Mouse (Mus musculus) intestine, embryonic 15.5 days (tissue): ENCODE measurements at regions not wholly inside any gene's neighbourhood (a gene's known extent, or its start where the extent isn't known, plus 50 kb on each side); places are given as distances from the start of the nearest gene placed in this dataset.

ENCODE experiments used
- ATAC-seq: fragments of 200-750 bp; cut with Nextera tagmentation; 2 replicates; pipeline ENCODE4 v1.8.0; 2017; ENCODE audit warnings: moderate TSS enrichment, moderate library complexity
- H3K27ac ChIP-seq: fragments of 300-500 bp; sonication (generic); 2 replicates; pipeline ENCODE4 v1.5.1; 2015; ENCODE audit warnings: mild to moderate bottlenecking, inconsistent platforms
- H3K27me3 ChIP-seq: fragments of 300-500 bp; sonication (generic); replicated peaks from 2 replicates; pipeline ENCODE4 v1.6.1; 2015; ENCODE audit warnings: inconsistent platforms
- H3K36me3 ChIP-seq: fragments of 300-500 bp; sonication (generic); 2 replicates; pipeline ENCODE4 v1.6.1; 2015; ENCODE audit warnings: inconsistent platforms
- H3K4me1 ChIP-seq: fragments of 300-500 bp; sonication (generic); replicated peaks from 2 replicates; pipeline ENCODE4 v1.6.1; 2015; ENCODE audit warnings: inconsistent platforms
- H3K4me2 ChIP-seq: fragments of 300-500 bp; sonication (generic); replicated peaks from 2 replicates; pipeline ENCODE4 v1.6.1; 2015; ENCODE audit warnings: mild to moderate bottlenecking, inconsistent platforms
- H3K4me3 ChIP-seq: fragments of 300-500 bp; sonication (generic); replicated peaks from 2 replicates; pipeline ENCODE4 v1.5.1; 2015; ENCODE audit warnings: inconsistent platforms
- H3K9ac ChIP-seq: fragments of 300-500 bp; sonication (generic); 2 replicates; pipeline ENCODE4 v1.6.1; 2015; ENCODE audit warnings: inconsistent platforms
- H3K9me3 ChIP-seq: fragments of 300-500 bp; sonication (generic); 2 replicates; pipeline ENCODE4 v1.6.1; 2016; ENCODE audit warnings: inconsistent platforms
- WGBS: fragments of 180-500 bp; shearing (Covaris S2); methylation state at CpG from one replicate; pipeline ENCODE4 v1.1.7; 2015; 5-methylcytosine and 5-hydroxymethylcytosine counted together

DNA sequence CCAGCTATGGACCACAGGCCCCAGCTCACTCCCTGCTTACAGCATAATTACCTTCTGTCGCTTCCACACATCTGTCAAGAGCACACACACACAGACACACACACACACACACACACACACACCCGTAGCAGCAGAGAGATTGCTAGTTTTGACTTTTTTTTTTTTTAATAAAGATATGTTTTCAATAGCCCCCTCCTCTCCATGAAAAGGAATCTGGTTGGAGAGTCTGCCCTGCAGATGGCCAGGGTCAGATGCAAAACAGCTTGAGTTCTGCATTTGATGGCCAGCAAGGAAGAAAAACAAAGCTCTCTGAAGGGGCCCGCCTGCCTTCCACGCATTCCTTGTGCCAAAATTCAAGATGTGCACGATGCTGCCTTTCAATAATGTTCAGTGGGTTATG, 99.8 kb upstream of the Castor2 start:
- Histone ChIP-seq H3K9me3 (no peaks in the 10 kb centered on the region), H3K4me3 (no peak overlapping the region), H3K27ac (no peak overlapping the region), H3K36me3 (no peaks in the 10 kb centered on the region), H3K4me1 (0 out of 2 replicates have a peak, but pooled peaks cover 2% of the 10 kb centered on the region), H3K9ac (no peak overlapping the region), H3K27me3 (no peaks in the 10 kb centered on the region), H3K4me2 (no peak overlapping the region)
- WGBS: 17% methylated on average over 5 of the region's 5 CpGs
- ATAC-seq: no peak

DNA sequence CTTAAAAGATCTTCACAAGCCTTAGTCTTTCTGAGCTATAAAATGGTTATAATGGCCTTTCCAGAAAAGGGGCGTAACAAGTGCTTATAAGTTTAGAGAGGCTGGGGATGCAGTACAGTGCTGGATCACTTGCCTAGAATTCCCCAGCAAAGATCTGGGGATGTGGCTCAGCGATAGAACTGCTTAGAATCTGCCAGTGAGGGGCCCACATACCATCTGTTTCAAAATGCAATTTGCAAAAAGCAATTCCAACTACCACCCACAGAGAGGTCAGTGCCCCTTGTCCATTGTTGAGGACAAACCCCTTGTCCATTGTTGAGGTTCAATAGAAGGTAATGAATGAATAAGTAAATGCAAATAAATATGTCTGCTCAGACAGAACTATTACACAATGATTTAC, 107.5 kb upstream of the Castor2 start:
- 68% methylated on average over 2 of the region's 2 CpGs for WGBS
- H3K36me3 ChIP-seq: no peaks in the 10 kb centered on the region
- H3K4me1 ChIP-seq: no peaks in the 10 kb centered on the region
- H3K4me3 ChIP-seq: no peak overlapping the region
- no peaks in the 10 kb centered on the region for H3K27me3 ChIP-seq
- H3K9ac ChIP-seq: no peak overlapping the region
- no peak overlapping the region for H3K4me2 ChIP-seq
- no peaks in the 10 kb centered on the region for H3K9me3 ChIP-seq
- H3K27ac ChIP-seq: no peak overlapping the region
- no peak for ATAC-seq

DNA sequence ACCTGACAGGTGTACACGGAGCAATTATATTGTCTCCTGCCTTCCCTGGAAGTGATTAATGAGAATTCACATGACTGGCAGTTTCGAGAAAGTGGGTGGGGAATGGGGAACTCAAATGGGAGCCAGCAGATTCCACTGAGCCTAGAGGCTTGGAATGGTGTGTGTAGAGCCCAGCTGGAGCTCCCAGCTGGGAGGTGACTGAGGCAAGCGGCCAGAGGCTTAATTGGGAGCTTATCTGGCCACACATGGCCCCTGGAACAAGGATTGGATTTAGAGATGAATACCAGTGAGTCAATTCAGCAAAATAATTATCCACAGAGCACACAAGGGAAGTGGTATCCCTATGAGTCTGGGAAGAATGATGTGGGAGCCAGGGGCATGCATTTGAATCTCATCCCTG, 108.0 kb upstream of the Castor2 start:
- 42% methylated on average over 3 of the region's 3 CpGs for WGBS
- no peak overlapping the region for H3K4me2 ChIP-seq
- no peaks in the 10 kb centered on the region for H3K9me3 ChIP-seq
- no peak overlapping the region for H3K9ac ChIP-seq
- no peak overlapping the region for H3K27ac ChIP-seq
- no peaks in the 10 kb centered on the region for H3K27me3 ChIP-seq
- H3K4me3 ChIP-seq: no peak overlapping the region
- H3K4me1 ChIP-seq: no peaks in the 10 kb centered on the region
- ATAC-seq: no peak
- no peaks in the 10 kb centered on the region for H3K36me3 ChIP-seq

DNA sequence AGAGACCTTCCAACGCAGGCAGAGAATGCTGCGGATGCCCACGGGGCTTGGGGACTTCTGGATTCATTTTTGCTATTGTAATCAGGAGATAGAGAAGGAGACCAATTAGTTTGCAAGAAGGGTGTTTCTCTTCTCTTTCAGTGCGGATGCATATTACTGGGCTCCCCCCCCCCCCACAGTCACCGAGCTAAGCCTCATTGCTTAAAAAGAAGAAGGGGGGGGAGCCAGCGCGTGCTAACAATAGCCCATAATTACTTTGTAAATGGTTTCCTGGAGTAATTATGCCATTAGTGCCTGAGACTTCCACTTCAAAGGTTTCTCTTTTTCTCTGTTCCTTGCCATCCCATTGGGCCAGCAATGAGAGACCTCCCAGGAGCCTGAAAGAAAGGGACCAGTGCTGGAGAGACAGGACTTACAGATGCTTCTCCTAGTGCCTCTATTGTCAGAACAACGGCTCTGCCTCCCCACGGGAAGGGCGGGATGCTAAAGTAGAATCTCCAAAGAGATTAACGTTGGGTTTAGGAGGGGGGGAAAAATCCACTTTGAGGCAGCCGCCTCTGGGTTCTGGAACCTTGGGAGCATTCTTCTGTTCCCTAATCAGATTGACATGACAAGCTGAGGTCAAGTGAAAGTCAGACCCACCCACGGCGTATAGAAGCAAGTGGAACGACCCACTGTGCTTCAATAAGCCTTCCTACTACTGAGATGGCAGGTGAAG, 116.1 kb upstream of the Castor2 start:
- no peak overlapping the region for H3K4me2 ChIP-seq
- H3K27me3 ChIP-seq: no peaks in the 10 kb centered on the region
- WGBS: 8% methylated on average over 15 of the region's 15 CpGs
- no peak overlapping the region for H3K4me3 ChIP-seq
- ATAC-seq: no peak
- no peaks in the 10 kb centered on the region for H3K4me1 ChIP-seq
- H3K36me3 ChIP-seq: no peaks in the 10 kb centered on the region
- no peak overlapping the region for H3K9ac ChIP-seq
- no peaks in the 10 kb centered on the region for H3K9me3 ChIP-seq
- H3K27ac ChIP-seq: no peak overlapping the region

DNA sequence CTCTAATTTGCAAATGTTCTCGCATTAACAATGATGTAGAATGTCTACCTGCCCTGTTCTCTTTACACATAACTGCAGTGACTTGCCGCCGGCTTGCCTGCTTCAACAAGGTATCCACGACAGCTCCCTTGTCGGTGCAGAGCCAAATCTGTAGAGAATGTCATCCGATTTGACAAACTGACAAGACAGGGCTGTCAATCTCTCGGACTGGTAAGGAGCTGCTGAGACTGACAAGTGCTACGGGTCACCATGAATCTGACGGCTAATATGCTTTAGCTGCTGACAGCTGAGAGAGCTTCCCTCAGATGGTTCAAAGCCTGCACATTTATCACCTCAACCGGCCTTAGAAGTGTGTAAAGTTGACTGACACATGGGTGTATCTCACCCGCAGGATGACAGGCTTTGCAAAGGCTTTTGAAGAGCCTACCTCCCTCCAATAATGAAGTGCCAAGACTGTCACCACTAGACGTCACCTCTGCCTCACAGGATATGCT, 129.0 kb upstream of the Castor2 start:
- Histone ChIP-seq H3K9ac (no peak overlapping the region), H3K9me3 (no peaks in the 10 kb centered on the region), H3K27me3 (no peaks in the 10 kb centered on the region), H3K36me3 (no peaks in the 10 kb centered on the region), H3K4me2 (no peak overlapping the region), H3K4me1 (no peaks in the 10 kb centered on the region), H3K27ac (no peak overlapping the region), H3K4me3 (no peak overlapping the region)
- no peak for ATAC-seq
- 69% methylated on average over 12 of the region's 12 CpGs for WGBS

DNA sequence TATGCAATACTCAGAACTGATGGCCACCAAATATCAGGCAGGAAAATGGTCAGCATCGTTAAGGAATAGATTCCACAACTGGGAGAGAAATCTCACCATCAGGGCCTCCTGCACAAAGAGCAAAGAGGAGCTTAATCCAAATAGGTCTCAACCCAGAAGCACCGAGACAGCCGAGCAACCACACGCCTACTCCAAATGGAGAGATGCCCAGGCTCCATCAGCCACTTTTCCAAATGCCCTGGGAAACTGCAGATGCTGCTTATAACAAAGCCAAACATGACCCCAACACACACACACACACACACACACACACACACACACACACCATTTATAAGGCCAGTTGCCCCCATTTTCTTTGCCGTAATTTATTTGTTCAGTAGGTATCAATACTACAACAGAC, 136.2 kb upstream of the Castor2 start:
- Histone ChIP-seq H3K4me3 (no peak overlapping the region), H3K4me1 (no peaks in the 10 kb centered on the region), H3K36me3 (no peaks in the 10 kb centered on the region), H3K4me2 (no peak overlapping the region), H3K9ac (no peak overlapping the region), H3K27ac (no peak overlapping the region), H3K9me3 (no peaks in the 10 kb centered on the region), H3K27me3 (no peaks in the 10 kb centered on the region)
- WGBS: 87% methylated on average over 5 of the region's 5 CpGs
- ATAC-seq: no peak

DNA sequence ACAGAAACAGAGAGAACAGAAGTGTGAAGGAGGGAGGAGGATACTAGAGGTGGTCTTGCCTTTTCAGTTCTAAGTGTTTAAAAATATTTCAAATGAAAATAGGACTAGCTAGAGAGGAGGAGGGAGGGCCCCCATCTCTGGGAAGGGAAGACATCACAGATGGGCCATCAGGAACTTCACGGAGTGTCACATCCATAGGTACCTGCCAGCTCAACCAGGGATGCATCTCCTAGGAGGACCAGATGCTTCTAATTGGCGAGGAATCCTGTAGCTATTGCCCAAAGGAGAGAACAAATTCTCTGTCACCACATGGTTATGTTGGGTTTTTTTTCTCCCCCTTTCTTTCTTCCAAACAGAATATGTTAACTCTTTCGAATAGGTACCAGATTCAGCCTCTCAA, 158.7 kb upstream of the Castor2 start:
- no peaks in the 10 kb centered on the region for H3K36me3 ChIP-seq
- 76% methylated on average over 3 of the region's 3 CpGs for WGBS
- no peaks in the 10 kb centered on the region for H3K4me1 ChIP-seq
- no peaks in the 10 kb centered on the region for H3K9me3 ChIP-seq
- no peaks in the 10 kb centered on the region for H3K27me3 ChIP-seq
- no peak overlapping the region for H3K4me2 ChIP-seq
- H3K9ac ChIP-seq: no peak overlapping the region
- H3K27ac ChIP-seq: no peak overlapping the region
- H3K4me3 ChIP-seq: no peak overlapping the region
- ATAC-seq: no peak

DNA sequence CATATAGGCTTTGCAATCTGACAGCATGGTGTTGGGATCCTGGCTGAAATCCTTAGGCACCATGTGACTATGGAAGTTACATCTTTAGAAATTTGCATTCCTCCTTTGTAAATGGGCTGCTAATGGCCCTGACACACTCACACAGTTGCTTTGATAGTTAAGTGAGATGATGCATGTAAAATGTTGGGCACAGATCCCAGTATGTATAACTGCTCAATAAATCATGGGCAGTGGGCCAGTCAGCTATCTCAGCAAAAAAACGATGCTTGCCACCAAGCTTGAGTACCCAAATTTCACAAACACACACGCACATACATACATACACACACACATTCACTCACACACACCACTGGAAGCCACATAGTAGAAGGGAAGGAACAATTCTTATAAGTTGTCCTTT, 159.5 kb upstream of the Castor2 start:
- ATAC-seq: no peak
- Histone ChIP-seq H3K27ac (no peak overlapping the region), H3K9ac (no peak overlapping the region), H3K9me3 (no peaks in the 10 kb centered on the region), H3K27me3 (no peaks in the 10 kb centered on the region), H3K4me1 (no peaks in the 10 kb centered on the region), H3K4me2 (no peak overlapping the region), H3K4me3 (no peak overlapping the region), H3K36me3 (no peaks in the 10 kb centered on the region)
- 86% methylated on average over 2 of the region's 2 CpGs for WGBS

DNA sequence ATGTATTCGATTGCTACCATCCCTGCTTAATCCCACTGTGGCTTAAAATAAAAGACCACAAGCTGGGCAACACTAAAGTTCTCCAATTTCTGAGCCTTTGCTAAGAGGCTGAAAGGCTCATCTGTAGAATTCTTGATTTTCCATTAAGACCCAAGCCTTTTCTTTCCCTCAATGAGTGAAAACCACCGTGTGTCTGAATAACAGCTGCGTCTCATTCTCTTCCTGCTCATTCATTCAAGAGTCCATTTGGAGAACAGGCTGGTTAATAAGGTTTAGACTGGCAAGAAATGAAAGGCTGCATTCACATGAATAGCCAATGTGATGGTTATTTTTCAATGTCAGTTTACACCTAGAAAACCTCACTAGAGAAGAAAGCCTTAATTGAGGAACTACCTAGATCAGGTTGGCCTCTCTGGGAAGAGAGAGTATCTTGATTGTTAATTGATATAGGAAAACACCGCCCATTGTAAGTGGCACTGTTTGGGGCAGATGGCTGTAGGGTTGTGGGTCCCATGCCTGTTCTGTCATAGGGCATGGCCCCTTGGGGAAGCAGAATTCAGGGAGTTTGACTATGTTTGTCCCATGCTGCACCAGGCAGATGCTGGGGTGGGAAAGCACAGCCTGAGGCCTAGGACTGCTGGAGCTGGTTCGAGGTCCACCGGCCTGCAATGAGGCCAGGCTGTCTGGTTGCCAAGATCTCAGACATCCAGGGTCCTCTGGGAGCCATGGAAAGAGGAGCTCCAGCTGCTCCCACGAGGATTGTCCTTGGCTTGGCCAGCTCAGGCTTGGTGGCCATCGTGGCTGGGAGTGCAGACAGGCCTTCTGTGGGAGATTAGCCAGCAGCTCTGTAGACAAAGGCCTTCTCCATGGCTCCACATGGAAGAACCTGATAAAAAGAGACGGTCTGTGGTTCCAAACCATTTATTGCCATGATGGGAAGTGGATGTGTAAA, 161.3 kb upstream of the Castor2 start:
- no peak for ATAC-seq
- H3K4me3 ChIP-seq: no peak overlapping the region

DNA sequence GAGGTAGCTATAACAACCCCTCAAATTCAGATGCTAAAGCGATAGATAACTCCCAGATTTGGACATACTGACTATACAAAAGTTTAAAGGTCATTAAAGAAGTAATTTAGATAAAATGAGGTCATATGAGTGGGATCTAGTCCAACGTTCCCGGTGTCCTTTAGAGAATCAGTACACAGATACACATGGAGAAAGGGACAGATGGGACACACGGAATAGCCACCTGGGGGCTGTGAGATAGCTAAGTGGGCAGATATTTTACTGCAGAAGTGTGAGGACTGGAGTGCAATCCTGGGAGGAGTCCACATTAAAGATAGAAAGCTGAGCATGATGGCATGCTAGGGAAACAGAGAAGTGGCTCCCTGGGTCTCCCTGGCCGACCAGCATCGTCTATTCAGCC, 164.1 kb upstream of the Castor2 start:
- Histone ChIP-seq H3K9ac (no peak overlapping the region), H3K9me3 (no peaks in the 10 kb centered on the region), H3K27me3 (no peaks in the 10 kb centered on the region), H3K4me1 (no peaks in the 10 kb centered on the region), H3K4me2 (no peak overlapping the region), H3K27ac (no peak overlapping the region), H3K36me3 (no peaks in the 10 kb centered on the region), H3K4me3 (no peak overlapping the region)
- no peak for ATAC-seq
- 83% methylated on average over 6 of the region's 6 CpGs for WGBS

More for the DNA sequence above, 161.3 kb upstream of the Castor2 start:
- Histone ChIP-seq H3K27me3 (no peaks in the 10 kb centered on the region), H3K4me1 (no peaks in the 10 kb centered on the region), H3K36me3 (no peaks in the 10 kb centered on the region), H3K4me2 (no peak overlapping the region), H3K9me3 (no peaks in the 10 kb centered on the region), H3K9ac (no peak overlapping the region), H3K27ac (no peak overlapping the region)
- WGBS: 80% methylated on average over 9 of the region's 9 CpGs

DNA sequence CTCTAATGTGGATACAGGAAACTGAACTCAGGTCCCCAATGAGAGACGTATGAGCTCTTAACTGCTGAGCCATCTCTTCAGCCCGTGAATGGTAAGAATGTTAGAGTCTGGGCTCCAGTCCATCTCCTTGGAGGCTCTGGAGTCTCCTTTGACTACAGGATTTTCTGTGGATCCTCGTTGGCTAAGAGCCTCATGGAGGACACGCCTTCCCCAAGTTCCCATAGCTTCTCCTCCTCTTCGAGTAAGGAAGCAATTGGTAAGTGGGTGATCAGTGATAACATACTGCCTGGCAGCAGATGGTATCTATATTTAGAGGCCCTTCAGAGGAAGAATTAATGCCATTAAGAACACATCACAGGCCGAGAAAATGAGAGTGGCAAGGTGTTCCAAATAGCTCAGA, 164.5 kb upstream of the Castor2 start:
- WGBS: 64% methylated on average over 6 of the region's 6 CpGs
- no peaks in the 10 kb centered on the region for H3K27me3 ChIP-seq
- ATAC-seq: no peak
- no peak overlapping the region for H3K27ac ChIP-seq
- H3K4me3 ChIP-seq: no peak overlapping the region
- H3K9me3 ChIP-seq: no peaks in the 10 kb centered on the region
- no peak overlapping the region for H3K4me2 ChIP-seq
- no peaks in the 10 kb centered on the region for H3K36me3 ChIP-seq
- H3K4me1 ChIP-seq: no peaks in the 10 kb centered on the region
- no peak overlapping the region for H3K9ac ChIP-seq

DNA sequence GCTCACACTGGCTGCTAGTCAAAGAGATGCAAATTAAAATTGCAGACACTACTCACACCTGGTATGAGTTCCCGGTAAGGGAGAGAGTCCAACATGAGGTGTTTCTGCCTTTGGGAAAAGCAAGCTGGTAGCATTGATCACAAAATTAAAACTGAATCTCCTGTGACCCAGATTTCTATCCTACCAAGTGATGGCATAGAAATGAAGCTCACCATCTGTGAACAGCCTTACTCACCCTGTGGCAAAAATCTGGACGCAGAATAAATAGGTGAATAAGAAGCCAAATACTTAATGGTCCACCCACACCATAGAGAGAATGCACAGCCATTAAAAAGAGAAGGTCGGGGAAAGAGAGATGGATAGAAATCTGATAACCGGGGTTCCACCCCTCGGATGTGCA, 169.4 kb upstream of the Castor2 start:
- ATAC-seq: no peak
- Histone ChIP-seq H3K27me3 (no peaks in the 10 kb centered on the region), H3K4me2 (no peak overlapping the region), H3K9ac (no peak overlapping the region), H3K9me3 (no peaks in the 10 kb centered on the region), H3K4me1 (no peaks in the 10 kb centered on the region), H3K27ac (no peak overlapping the region), H3K36me3 (no peaks in the 10 kb centered on the region), H3K4me3 (no peak overlapping the region)
- WGBS: 85% methylated on average over 5 of the region's 5 CpGs
